In genomic region chr1:119409106-119409505, GRCm38 (mm10) we compare ENCODE assay signal across 14 mouse cellular contexts.
"Had no signal": no experiment of that assay in that cellular context is flagged by ENCODE, and none has a peak within 500 bp of the region (broad histone marks: within the 10 kb centered on the region; RNA-seq: fewer than 3 reads in every experiment).

No protein-coding gene starts in this region.

- DNase-seq: kidney, adult 11 months; kidney, postnatal 14 days; lung, embryonic 14.5 days; lung, postnatal 10 days; lung, postnatal 4 days; right cerebral cortex, adult 18-20 months; right cerebral cortex, postnatal 25 days; thymus, postnatal 4 days had no signal

- H3K4me3 ChIP-seq: kidney, embryonic 15.5 days; limb, embryonic 15.5 days; liver, embryonic 12.5 days; midbrain, embryonic 10.5 days; myocyte; neural tube, embryonic 12.5 days had no signal

- H3K9me3 ChIP-seq: kidney, embryonic 15.5 days; limb, embryonic 15.5 days; liver, embryonic 12.5 days; midbrain, embryonic 10.5 days; neural tube, embryonic 12.5 days had no signal

- ATAC-seq: liver, embryonic 12.5 days had no signal

- H3K9ac ChIP-seq: kidney, embryonic 15.5 days; limb, embryonic 15.5 days; liver, embryonic 12.5 days; lung, embryonic 14.5 days; neural tube, embryonic 12.5 days had no signal

- H3K27ac ChIP-seq: kidney, embryonic 15.5 days; limb, embryonic 15.5 days; liver, embryonic 12.5 days; neural tube, embryonic 12.5 days had no signal

- H3K36me3 ChIP-seq: kidney, embryonic 15.5 days; limb, embryonic 15.5 days; liver, embryonic 12.5 days; midbrain, embryonic 10.5 days; neural tube, embryonic 12.5 days had no signal

- H3K4me2 ChIP-seq: kidney, embryonic 15.5 days; limb, embryonic 15.5 days; liver, embryonic 12.5 days; lung, embryonic 14.5 days; neural tube, embryonic 12.5 days had no signal

- H3K27me3 ChIP-seq: kidney, embryonic 15.5 days; neural tube, embryonic 12.5 days had no signal

- H3K4me1 ChIP-seq: liver, embryonic 12.5 days had no signal
